Mouse (Mus musculus): Measurements from ENCODE around the gene Gm12258. TPM values are rescaled to one million over a fixed set of nuclear protein-coding genes. Genes with fewer than 3 reads are reported as not detected.

Gm12258 gene
- polyA plus RNA-seq, 1 experiment from 2014 or later, result 14.3 TPM

- peaks cover 10% of the 10 kb centered on the region for H3K4me1 ChIP-seq
Observed at GRCm38 (mm10) chr11:58847636-58848035, 678 bp downstream of the Gm12258 start.

DNA sequence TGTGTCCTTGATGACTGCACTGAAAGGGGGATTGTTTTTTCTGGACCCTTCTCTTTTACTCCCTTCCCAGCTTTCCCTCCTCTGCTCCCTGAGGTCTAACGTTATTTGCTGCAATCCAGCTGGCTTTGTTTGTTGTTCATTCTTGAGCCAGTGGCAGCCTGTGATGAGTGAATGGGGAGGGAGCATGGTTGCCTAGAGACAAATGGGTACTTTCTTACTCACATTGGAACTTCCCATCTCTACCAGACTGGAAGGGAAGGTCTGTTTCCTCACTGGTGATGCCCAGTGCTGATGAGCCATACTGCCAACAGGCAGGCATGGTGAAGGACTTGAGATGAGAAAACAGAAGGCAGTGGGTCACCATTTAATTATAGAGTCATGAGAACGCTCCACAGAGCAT, 2.8 kb downstream of the Gm12258 start:
- 70% methylated on average over 2 of the region's 2 CpGs for WGBS
- H3K36me3 ChIP-seq (ENCODE audit: poor library complexity, severe bottlenecking), result peaks cover 48% of the 10 kb centered on the region

More at GRCm38 (mm10) chr11:58847636-58848035, 678 bp downstream of the Gm12258 start:
- Histone ChIP-seq H3K27me3 (0 out of 2 replicates have a peak, but pooled peaks cover 3% of the 10 kb centered on the region), H3K4me3 (peak overlapping the region; percentile 83), H3K9ac (peak overlapping the region; percentile 90), H3K27ac (no peak overlapping the region), H3K4me2 (peak overlapping the region; percentile 84), H3K9me3 (replicated peaks) (0 out of 2 replicates have a peak, but pooled peaks cover 3% of the 10 kb centered on the region), H3K36me3 (ENCODE audit: poor library complexity, severe bottlenecking) (peaks cover 29% of the 10 kb centered on the region)
- peak; percentile 28; the same call in 1 of the 2 replicates for ATAC-seq
- 49% methylated on average over 9 of the region's 9 CpGs for WGBS

DNA sequence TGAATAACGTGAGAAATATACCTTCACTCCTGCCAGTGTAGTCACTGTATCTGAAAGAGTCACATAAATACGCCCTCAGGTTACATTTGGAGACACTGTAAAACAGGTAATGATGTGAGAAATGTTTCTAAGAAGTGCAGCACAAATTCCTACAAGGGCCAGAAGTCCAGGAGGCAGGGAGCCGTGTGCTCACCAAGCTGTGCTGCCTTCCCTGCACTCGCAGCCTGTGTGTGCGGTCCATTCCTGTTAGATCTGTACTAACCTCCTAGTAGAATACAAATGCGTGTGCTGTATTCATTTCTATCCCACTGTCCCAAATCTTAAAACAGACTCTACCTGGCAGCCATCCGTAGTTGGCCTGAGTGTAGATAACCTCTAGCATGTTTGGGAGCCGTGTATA, 13.8 kb downstream of the Gm12258 start:
- Histone ChIP-seq H3K27ac (no peak overlapping the region), H3K27me3 (no peaks in the 10 kb centered on the region), H3K4me3 (no peak overlapping the region), H3K4me2 (no peak overlapping the region), H3K4me1 (no peaks in the 10 kb centered on the region), H3K36me3 (ENCODE audit: poor library complexity, severe bottlenecking) (peaks cover 61% of the 10 kb centered on the region), H3K9ac (no peak overlapping the region), H3K9me3 (replicated peaks) (peaks cover 23% of the 10 kb centered on the region)
- no peak for ATAC-seq
- 97% methylated on average over 8 of the region's 8 CpGs for WGBS

More for the DNA sequence above, 2.8 kb downstream of the Gm12258 start:
- no peak overlapping the region for H3K9ac ChIP-seq
- ATAC-seq, result no peak
- no peak overlapping the region for H3K27ac ChIP-seq
- H3K4me1 ChIP-seq, result peaks cover 10% of the 10 kb centered on the region
- no peak overlapping the region for H3K4me3 ChIP-seq
- 0 out of 2 replicates have a peak, but pooled peaks cover 3% of the 10 kb centered on the region for H3K9me3 ChIP-seq (replicated peaks)
- no peak overlapping the region for H3K4me2 ChIP-seq
- H3K27me3 ChIP-seq, result 0 out of 2 replicates have a peak, but pooled peaks cover 3% of the 10 kb centered on the region

- 4% methylated on average over 37 of the region's 37 CpGs for WGBS
- Histone ChIP-seq H3K4me1 (peaks cover 18% of the 10 kb centered on the region), H3K27me3 (no peaks in the 10 kb centered on the region), H3K4me2 (peak within 1 kb of the TSS; percentile 78), H3K4me3 (peak within 1 kb of the TSS; percentile 72), H3K9ac (peak within 1 kb of the TSS; percentile 84), H3K27ac (peak within 1 kb of the TSS; percentile 84), H3K36me3 (ENCODE audit: poor library complexity, severe bottlenecking) (peaks cover 19% of the 10 kb centered on the region; the same call in 1 of the 2 replicates), H3K9me3 (replicated peaks) (no peaks in the 10 kb centered on the region)
- ATAC-seq, result peak; percentile 90
Observed at GRCm38 (mm10) chr11:58867039-58867953, 20.3 kb downstream of the Gm12258 start, which contains the start of gene 2810021J22Rik. Gene 2810021J22Rik (plus strand): TSS chr11:58867216.

DNA sequence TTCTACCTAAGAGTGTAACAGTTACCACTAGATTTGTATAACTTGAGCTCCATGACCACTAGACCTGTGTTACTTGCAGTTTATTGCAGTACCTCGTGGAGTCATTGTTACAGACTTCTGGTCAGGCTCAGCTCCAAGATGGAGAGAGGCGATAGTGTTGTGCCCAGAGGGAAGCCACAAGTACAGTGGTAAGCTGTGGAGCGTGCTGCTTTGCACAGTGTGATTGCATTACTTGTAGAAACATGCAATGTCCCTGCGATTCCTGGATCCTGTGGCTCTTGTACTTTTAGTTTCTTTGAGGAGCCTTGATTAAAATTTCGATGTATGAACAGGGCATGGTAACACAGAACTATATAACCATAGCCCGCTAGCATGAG, 21.0 kb downstream of the Gm12258 start:
- Histone ChIP-seq H3K4me3 (peak overlapping the region; percentile 72), H3K36me3 (ENCODE audit: poor library complexity, severe bottlenecking) (peaks cover 19% of the 10 kb centered on the region; the same call in 1 of the 2 replicates), H3K4me2 (peak overlapping the region; percentile 78), H3K27ac (no peak overlapping the region; the same call in 1 of the 2 replicates), H3K4me1 (peaks cover 18% of the 10 kb centered on the region), H3K9ac (peak overlapping the region; percentile 84), H3K27me3 (no peaks in the 10 kb centered on the region), H3K9me3 (replicated peaks) (no peaks in the 10 kb centered on the region)
- 85% methylated on average over 6 of the region's 6 CpGs for WGBS
- ATAC-seq, result 0 out of 2 replicates have a peak, but pooled peaks have one; percentile 6

DNA sequence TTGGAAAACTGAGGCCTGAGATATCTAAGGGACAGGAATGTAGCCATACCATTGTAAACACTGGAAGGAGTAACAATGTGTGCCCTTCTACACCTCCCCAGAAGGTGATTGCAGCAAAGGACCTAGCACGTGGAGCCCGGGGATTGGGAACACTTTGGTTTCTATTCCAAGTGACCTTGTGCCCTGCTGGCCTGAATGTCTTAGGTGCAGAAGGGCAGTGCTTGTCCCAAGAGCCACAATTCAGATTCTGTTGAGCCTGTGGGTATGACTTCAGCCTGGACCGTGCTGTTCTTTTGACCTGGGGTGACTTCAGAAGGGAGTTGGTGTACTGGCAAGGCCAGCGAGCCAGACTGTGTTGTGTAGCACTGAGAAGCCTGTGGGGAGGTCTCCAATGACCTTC, 24.0 kb downstream of the Gm12258 start:
- no peak overlapping the region for H3K27ac ChIP-seq
- peaks cover 18% of the 10 kb centered on the region for H3K4me1 ChIP-seq
- H3K4me2 ChIP-seq, result no peak overlapping the region
- no peaks in the 10 kb centered on the region for H3K9me3 ChIP-seq (replicated peaks)
- H3K27me3 ChIP-seq, result no peaks in the 10 kb centered on the region
- no peak for ATAC-seq
- H3K36me3 ChIP-seq (ENCODE audit: poor library complexity, severe bottlenecking), result peaks cover 22% of the 10 kb centered on the region; the same call in 1 of the 2 replicates
- no peak overlapping the region for H3K9ac ChIP-seq
- 96% methylated on average over 4 of the region's 4 CpGs for WGBS
- H3K4me3 ChIP-seq, result no peak overlapping the region

- Histone ChIP-seq H3K27ac (no peak overlapping the region), H3K4me2 (no peak overlapping the region), H3K9me3 (replicated peaks) (no peaks in the 10 kb centered on the region), H3K9ac (no peak overlapping the region), H3K36me3 (ENCODE audit: poor library complexity, severe bottlenecking) (peaks cover 49% of the 10 kb centered on the region), H3K4me3 (no peak overlapping the region), H3K27me3 (no peaks in the 10 kb centered on the region), H3K4me1 (no peaks in the 10 kb centered on the region)
- no peak for ATAC-seq
- 81% methylated on average over 8 of the region's 8 CpGs for WGBS
Observed at GRCm38 (mm10) chr11:58883756-58884155, 36.8 kb downstream of the Gm12258 start.

- Histone ChIP-seq H3K4me2 (no peak overlapping the region), H3K4me3 (no peak overlapping the region), H3K27ac (no peak overlapping the region), H3K36me3 (ENCODE audit: poor library complexity, severe bottlenecking) (peaks cover 63% of the 10 kb centered on the region), H3K9ac (no peak overlapping the region), H3K9me3 (replicated peaks) (no peaks in the 10 kb centered on the region), H3K27me3 (no peaks in the 10 kb centered on the region), H3K4me1 (no peaks in the 10 kb centered on the region)
- no peak for ATAC-seq
- WGBS, result 91% methylated on average over 10 of the region's 10 CpGs
Observed at GRCm38 (mm10) chr11:58890511-58890910, 43.6 kb downstream of the Gm12258 start.

- 72% methylated on average over 6 of the region's 6 CpGs for WGBS
- Histone ChIP-seq H3K9ac (no peak overlapping the region), H3K27me3 (no peaks in the 10 kb centered on the region), H3K4me2 (no peak overlapping the region), H3K4me1 (no peaks in the 10 kb centered on the region), H3K36me3 (ENCODE audit: poor library complexity, severe bottlenecking) (peaks cover 82% of the 10 kb centered on the region), H3K27ac (no peak overlapping the region), H3K4me3 (no peak overlapping the region), H3K9me3 (replicated peaks) (no peaks in the 10 kb centered on the region)
- no peak for ATAC-seq
Observed at GRCm38 (mm10) chr11:58894456-58894855, 47.5 kb downstream of the Gm12258 start.

DNA sequence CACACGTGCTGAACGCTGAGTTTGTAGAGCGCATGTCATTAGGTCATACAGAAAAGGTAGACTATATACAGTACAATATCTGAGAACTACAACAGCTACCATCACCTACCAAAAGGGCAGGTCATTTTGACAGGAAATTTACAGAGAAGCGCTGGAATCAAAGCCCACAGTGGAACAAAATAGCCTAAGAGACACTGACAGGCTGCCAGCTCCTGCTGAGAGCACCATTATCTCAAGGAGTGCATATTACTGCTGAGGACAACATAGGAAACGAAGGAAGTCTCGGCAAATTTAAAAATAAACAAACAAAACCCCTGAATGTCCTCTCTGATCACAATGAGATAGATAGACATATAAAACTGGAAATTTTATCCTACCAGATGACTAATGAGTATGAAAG, 50.5 kb downstream of the Gm12258 start:
- Histone ChIP-seq H3K9ac (no peak overlapping the region), H3K27me3 (no peaks in the 10 kb centered on the region), H3K4me2 (no peak overlapping the region), H3K36me3 (ENCODE audit: poor library complexity, severe bottlenecking) (peaks cover 74% of the 10 kb centered on the region), H3K27ac (no peak overlapping the region), H3K4me1 (peaks cover 11% of the 10 kb centered on the region), H3K9me3 (replicated peaks) (no peaks in the 10 kb centered on the region), H3K4me3 (no peak overlapping the region)
- no peak for ATAC-seq
- 83% methylated on average over 6 of the region's 6 CpGs for WGBS

GRCm38 (mm10) chr11:58901080-58901479, 54.1 kb downstream of the Gm12258 start:
- H3K27me3 ChIP-seq, result no peaks in the 10 kb centered on the region
- peak overlapping the region; percentile 40 for H3K9ac ChIP-seq
- H3K9me3 ChIP-seq (replicated peaks), result no peaks in the 10 kb centered on the region
- H3K4me2 ChIP-seq, result no peak overlapping the region
- H3K4me1 ChIP-seq, result peaks cover 21% of the 10 kb centered on the region
- peaks cover 47% of the 10 kb centered on the region for H3K36me3 ChIP-seq (ENCODE audit: poor library complexity, severe bottlenecking)
- H3K27ac ChIP-seq, result no peak overlapping the region
- ATAC-seq, result no peak
- no peak overlapping the region for H3K4me3 ChIP-seq

Measured in forebrain, embryonic 13.5 days (tissue).